Mouse (Mus musculus) liver, embryonic 11.5 days (tissue): ENCODE results near the gene Tdrkh. TPM values are rescaled to one million over a fixed set of nuclear protein-coding genes. Genes with fewer than 3 reads are reported as not detected.

Experiments used
- ATAC-seq: fragments of 200-750 bp; cut with Nextera tagmentation; replicated peaks from 2 replicates; pipeline ENCODE4 v1.8.0; 2017; ENCODE audit warnings: moderate number of reproducible peaks, mild to moderate bottlenecking, moderate TSS enrichment, moderate library complexity; ENCODE audit not compliant: low FRiP score
- DNase-seq: peaks from one replicate; pipeline ENCODE4 v3.0.0-alpha.2; 2017; ENCODE audit warnings: low spot score
- H3K27ac ChIP-seq: fragments of 300-500 bp; sonication (generic); 2 replicates; pipeline ENCODE4 v1.5.1; 2014; ENCODE audit warnings: mild to moderate bottlenecking, low read depth, low read length, control low read depth
- H3K27me3 ChIP-seq: fragments of 300-500 bp; sonication (generic); replicated peaks from 2 replicates; pipeline ENCODE4 v1.6.1; 2014; ENCODE audit warnings: low read length, mixed read lengths; ENCODE audit not compliant: control insufficient read depth, insufficient read depth
- H3K36me3 ChIP-seq: fragments of 300-500 bp; sonication (generic); 2 replicates; pipeline ENCODE4 v1.6.1; 2014; ENCODE audit warnings: mild to moderate bottlenecking, low read length, moderate library complexity, mixed read lengths; ENCODE audit not compliant: control insufficient read depth, insufficient read depth
- H3K4me1 ChIP-seq: fragments of 300-500 bp; sonication (generic); replicated peaks from 2 replicates; pipeline ENCODE4 v1.6.1; 2014; ENCODE audit warnings: low read length, mixed read lengths; ENCODE audit not compliant: control insufficient read depth, insufficient read depth
- H3K4me2 ChIP-seq: fragments of 300-500 bp; sonication (generic); 2 replicates; pipeline ENCODE4 v1.6.1; 2014; ENCODE audit warnings: mild to moderate bottlenecking, control low read depth, moderate library complexity
- H3K4me3 ChIP-seq: fragments of 300-500 bp; sonication (generic); 2 replicates; pipeline ENCODE4 v1.5.1; 2014; ENCODE audit warnings: low read depth, low read length, control low read depth
- H3K9ac ChIP-seq: fragments of 300-500 bp; sonication (generic); 2 replicates; pipeline ENCODE4 v1.6.1; 2014; ENCODE audit warnings: low read depth, low read length, control low read depth
- H3K9me3 ChIP-seq: fragments of 300-500 bp; sonication (generic); 2 replicates; pipeline ENCODE4 v1.6.1; 2016; ENCODE audit warnings: low read length, inconsistent platforms, mixed read lengths; ENCODE audit not compliant: control insufficient read depth
- WGBS: fragments of 180-500 bp; shearing (Covaris S2); extraction: QIAGEN DNeasy Blood & Tissue Kit; methylation state at CpG from one replicate; pipeline ENCODE4 v1.1.7; 2014; 5-methylcytosine and 5-hydroxymethylcytosine counted together
- polyA plus RNA-seq: library from polyadenylated mRNA; unstranded; fragments of >200 nt; fragmentation: Nextera tagmentation; extraction: Ambion mirVana; gene quantifications from 2 replicates; pipeline ENCODE4 v1.2.1, GENCODE M21; 2014

The Tdrkh gene
- polyA plus RNA-seq, 1 experiment from 2014 or later = 10.4 TPM

DNA sequence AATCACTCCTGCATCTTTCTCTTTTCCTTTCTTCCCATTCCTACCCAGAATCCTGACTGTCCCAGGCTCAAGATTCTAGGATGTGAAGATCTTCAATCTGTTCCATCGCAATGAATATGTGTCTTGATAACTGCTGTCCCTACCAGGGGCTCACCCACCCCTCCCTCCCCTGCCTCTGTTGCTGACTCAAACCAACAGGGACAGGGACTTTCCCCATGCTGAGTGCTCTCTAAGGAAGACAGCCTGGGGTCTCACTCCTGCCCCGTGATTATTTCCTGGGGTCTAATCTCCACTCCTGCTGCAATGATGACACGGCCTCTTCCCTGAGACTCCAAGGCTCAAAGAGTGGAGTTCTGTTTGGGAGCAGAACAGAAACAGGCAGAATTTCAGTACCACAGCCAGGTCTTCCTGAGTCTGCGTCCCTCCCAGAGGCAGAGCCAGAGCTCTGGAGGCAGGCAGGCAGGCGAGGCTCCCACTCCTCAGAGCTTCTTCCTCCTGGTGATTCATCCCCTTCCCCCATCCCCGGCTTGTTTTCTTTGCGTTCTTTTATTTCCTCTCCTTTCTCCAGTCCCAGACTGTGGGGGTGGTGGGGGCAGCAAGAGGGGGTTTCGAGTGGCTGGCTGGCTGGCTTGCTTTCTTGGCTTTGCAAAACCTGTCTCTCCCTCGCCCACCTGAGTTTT, 33.1 kb upstream of the Tdrkh start:
- no peak overlapping the region for H3K27ac ChIP-seq
- H3K9me3 ChIP-seq = no peaks in the 10 kb centered on the region
- no peak for ATAC-seq
- H3K36me3 ChIP-seq = no peaks in the 10 kb centered on the region
- WGBS = 25% methylated on average over 9 of the region's 9 CpGs
- H3K9ac ChIP-seq = no peak overlapping the region
- no peak overlapping the region for H3K4me3 ChIP-seq
- no peak overlapping the region for H3K4me2 ChIP-seq
- H3K4me1 ChIP-seq = no peaks in the 10 kb centered on the region
- DNase-seq = no peak
- H3K27me3 ChIP-seq = peaks cover under 1% of the 10 kb centered on the region; the same call in 1 of the 2 replicates

DNA sequence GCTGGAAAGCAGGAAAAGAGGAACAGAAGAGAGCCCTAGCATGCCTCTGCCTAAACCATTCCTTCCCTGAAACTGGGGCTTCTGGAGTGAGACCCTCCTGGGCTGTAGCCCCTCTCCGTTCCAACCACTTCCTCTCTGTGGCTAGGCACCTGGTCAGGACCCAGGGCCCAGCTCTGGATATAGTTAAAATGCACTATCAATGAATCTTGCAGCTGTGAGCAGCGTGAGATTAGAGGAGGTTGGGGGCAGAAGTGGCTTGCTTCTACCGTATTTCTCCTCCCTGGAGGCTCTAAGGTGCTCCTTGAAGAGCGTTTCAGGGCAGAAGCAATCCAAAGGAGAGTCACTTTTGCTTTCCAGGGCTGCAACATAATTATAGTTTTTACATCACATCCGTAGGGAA, 30.8 kb upstream of the Tdrkh start:
- Histone ChIP-seq H3K4me2 (no peak overlapping the region), H3K9ac (no peak overlapping the region), H3K4me3 (no peak overlapping the region), H3K9me3 (no peaks in the 10 kb centered on the region), H3K36me3 (no peaks in the 10 kb centered on the region), H3K27ac (no peak overlapping the region), H3K4me1 (no peaks in the 10 kb centered on the region), H3K27me3 (no peaks in the 10 kb centered on the region)
- DNase-seq = no peak
- WGBS = 41% methylated on average over 5 of the region's 5 CpGs
- ATAC-seq = no peak

DNA sequence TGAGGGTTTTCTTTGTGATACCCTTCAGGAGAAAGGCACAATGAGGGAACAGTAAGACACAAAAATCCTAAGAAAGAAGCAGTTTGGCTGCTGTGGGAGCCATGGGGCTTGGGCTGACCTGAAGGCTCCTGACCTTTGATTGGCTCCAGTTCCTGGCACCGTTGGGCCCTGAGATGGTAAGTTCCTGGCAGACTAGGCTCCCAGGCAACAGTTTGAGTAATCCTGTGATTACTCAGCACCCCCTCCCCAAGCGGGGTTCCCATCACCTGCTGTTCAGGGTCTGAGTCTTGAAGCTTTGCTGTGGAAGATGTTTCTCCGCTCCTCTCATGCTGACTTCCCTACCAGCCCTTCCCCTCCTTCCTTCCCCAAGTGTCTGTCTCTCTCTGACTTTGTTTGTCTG, 29.6 kb upstream of the Tdrkh start:
- Histone ChIP-seq H3K9me3 (no peaks in the 10 kb centered on the region), H3K4me1 (no peaks in the 10 kb centered on the region), H3K4me3 (no peak overlapping the region), H3K9ac (no peak overlapping the region), H3K36me3 (no peaks in the 10 kb centered on the region), H3K27me3 (no peaks in the 10 kb centered on the region), H3K27ac (no peak overlapping the region), H3K4me2 (no peak overlapping the region)
- DNase-seq = no peak
- ATAC-seq = no peak
- 49% methylated on average over 3 of the region's 3 CpGs for WGBS

DNA sequence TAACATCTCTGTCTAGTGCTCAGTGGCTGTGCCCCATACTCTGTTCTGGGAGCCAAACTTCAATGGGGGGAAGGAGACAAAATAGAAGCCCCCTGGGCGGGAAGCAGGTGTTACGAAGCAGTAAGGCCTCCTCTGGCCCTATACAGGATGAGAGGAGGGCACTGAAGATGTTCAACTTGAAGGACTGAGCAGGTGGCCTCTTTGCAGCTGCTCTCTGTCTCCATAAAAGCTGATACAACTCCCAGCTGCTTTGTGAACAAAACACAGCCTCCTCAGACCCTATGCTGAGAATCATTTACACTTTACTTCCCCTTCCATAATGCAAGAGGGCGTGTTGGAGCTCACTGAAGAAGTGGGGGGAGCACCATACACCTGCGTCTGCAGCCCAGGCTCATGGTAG, 26.4 kb upstream of the Tdrkh start:
- Histone ChIP-seq H3K4me3 (no peak overlapping the region), H3K4me2 (no peak overlapping the region), H3K36me3 (no peaks in the 10 kb centered on the region), H3K9ac (no peak overlapping the region), H3K27ac (no peak overlapping the region), H3K4me1 (no peaks in the 10 kb centered on the region), H3K27me3 (no peaks in the 10 kb centered on the region), H3K9me3 (no peaks in the 10 kb centered on the region)
- DNase-seq (no peak), ATAC-seq (no peak)
- 56% methylated on average over 4 of the region's 4 CpGs for WGBS

DNA sequence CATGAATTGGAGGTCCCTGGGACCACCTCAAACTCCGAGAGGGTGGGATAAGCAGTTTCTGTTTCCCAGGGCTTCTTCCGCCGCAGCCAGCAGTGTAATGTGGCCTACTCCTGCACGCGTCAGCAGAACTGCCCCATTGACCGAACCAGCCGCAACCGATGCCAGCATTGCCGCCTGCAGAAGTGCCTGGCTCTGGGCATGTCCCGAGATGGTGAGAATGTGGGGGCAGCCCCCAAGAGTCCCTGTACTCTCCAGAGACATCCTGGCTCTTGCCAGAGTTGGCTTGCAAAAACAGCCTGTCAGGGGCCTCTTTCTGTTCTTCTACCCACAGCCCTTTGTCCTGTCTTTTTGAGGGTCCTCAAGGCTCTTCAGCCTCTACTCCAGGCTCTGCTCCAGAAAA, 25.7 kb upstream of the Tdrkh start:
- no peaks in the 10 kb centered on the region for H3K27me3 ChIP-seq
- H3K9me3 ChIP-seq = no peaks in the 10 kb centered on the region
- H3K4me1 ChIP-seq = no peaks in the 10 kb centered on the region
- H3K4me3 ChIP-seq = no peak overlapping the region
- H3K36me3 ChIP-seq = no peaks in the 10 kb centered on the region
- H3K4me2 ChIP-seq = no peak overlapping the region
- ATAC-seq = no peak
- DNase-seq = no peak
- WGBS = 84% methylated on average over 10 of the region's 10 CpGs
- H3K9ac ChIP-seq = no peak overlapping the region
- no peak overlapping the region for H3K27ac ChIP-seq

DNA sequence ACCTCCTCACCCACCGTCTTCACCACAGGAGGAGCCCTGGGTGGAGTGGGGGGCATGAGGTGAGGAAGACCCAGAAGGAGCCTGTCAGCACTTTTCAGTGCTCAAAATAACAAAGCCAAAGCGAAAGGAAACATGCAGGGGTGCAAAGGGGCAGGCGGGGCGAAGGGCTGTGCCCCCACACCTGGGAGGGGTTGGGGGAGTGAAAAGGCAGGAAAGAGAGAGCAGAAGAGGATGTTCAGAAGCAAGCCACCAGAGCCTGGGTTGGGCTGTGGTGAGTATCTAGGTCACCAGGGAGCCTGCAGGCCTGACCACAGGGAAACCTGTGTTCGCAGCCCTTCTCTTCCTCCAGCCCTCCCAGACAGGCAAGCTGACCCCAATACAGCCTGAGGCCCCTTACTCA, 25.0 kb upstream of the Tdrkh start:
- Histone ChIP-seq H3K9me3 (no peaks in the 10 kb centered on the region), H3K4me3 (no peak overlapping the region), H3K4me1 (no peaks in the 10 kb centered on the region), H3K27ac (no peak overlapping the region), H3K9ac (no peak overlapping the region), H3K4me2 (no peak overlapping the region), H3K27me3 (no peaks in the 10 kb centered on the region), H3K36me3 (no peaks in the 10 kb centered on the region)
- ATAC-seq = no peak
- 50% methylated on average over 5 of the region's 5 CpGs for WGBS
- DNase-seq = no peak

DNA sequence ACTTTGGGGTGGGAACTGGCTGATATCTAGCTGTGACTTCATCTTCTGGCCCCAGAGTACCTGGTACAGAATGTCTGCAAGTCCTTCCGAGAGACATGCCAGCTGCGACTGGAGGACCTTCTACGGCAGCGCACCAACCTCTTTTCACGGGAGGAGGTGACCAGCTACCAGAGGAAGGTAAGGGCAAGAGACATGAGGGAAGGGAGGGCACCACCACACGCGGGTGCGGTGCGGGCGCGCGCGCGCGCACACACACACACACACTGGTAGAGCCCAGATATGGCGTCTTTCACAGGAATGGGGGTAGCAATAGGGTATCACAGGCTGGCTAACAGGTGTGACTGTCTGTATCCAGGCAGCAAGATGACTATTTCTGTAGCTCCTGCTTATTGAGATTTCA, 23.7 kb upstream of the Tdrkh start:
- no peak overlapping the region for H3K4me3 ChIP-seq
- DNase-seq (no peak), ATAC-seq (no peak)
- no peaks in the 10 kb centered on the region for H3K4me1 ChIP-seq
- H3K27ac ChIP-seq = no peak overlapping the region
- no peak overlapping the region for H3K4me2 ChIP-seq
- H3K9me3 ChIP-seq = no peaks in the 10 kb centered on the region
- 91% methylated on average over 16 of the region's 16 CpGs for WGBS
- no peaks in the 10 kb centered on the region for H3K36me3 ChIP-seq
- no peaks in the 10 kb centered on the region for H3K27me3 ChIP-seq
- no peak overlapping the region for H3K9ac ChIP-seq

DNA sequence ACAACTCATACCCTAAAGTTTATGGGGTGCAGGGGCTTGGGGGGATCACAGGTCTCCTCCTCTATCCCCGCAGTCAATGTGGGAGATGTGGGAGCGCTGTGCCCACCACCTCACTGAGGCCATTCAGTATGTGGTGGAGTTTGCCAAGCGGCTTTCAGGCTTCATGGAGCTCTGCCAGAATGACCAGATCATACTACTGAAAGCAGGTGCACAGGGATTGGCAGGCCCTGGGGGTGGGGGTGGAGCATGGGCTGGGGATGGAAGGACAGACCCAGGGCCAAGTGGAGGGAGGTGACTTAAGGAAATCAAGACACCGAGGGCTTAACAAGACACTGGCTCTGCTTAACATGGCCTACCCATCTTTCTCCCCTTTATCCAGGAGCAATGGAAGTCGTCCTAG, 22.1 kb upstream of the Tdrkh start:
- Histone ChIP-seq H3K27ac (no peak overlapping the region), H3K9ac (no peak overlapping the region), H3K9me3 (no peaks in the 10 kb centered on the region), H3K36me3 (no peaks in the 10 kb centered on the region), H3K4me2 (no peak overlapping the region), H3K4me3 (no peak overlapping the region), H3K27me3 (no peaks in the 10 kb centered on the region), H3K4me1 (no peaks in the 10 kb centered on the region)
- 70% methylated on average over 5 of the region's 5 CpGs for WGBS
- ATAC-seq (no peak), DNase-seq (no peak)

DNA sequence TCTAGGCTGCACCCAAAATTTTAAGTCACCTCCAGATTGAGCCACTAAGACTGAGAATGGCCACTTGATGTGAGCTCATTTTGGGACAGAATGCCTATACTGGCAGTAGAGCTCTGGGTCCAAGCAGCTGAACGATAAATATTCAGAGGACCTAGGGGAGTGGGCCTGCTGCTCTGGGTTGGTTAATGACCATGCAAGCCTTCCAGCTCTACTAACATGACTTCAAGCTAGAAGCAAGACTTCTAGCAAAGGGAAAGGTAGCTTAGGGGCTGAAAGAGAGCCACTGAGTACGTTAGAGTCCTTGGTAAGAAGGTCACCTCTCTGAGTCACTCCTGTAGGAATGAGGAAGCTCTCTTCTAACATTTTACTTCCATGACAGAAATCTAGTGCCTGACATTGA, 20.9 kb upstream of the Tdrkh start:
- WGBS = 74% methylated on average over 2 of the region's 2 CpGs
- H3K9me3 ChIP-seq = no peaks in the 10 kb centered on the region

More for the DNA sequence above, 20.9 kb upstream of the Tdrkh start:
- ATAC-seq (no peak), DNase-seq (no peak)
- no peaks in the 10 kb centered on the region for H3K36me3 ChIP-seq
- peaks cover 2% of the 10 kb centered on the region; the same call in 1 of the 2 replicates for H3K27me3 ChIP-seq
- H3K4me1 ChIP-seq = no peaks in the 10 kb centered on the region
- H3K9ac ChIP-seq = no peak overlapping the region
- H3K4me3 ChIP-seq = no peak overlapping the region
- H3K4me2 ChIP-seq = no peak overlapping the region
- H3K27ac ChIP-seq = no peak overlapping the region
